Mouse (Mus musculus) erythroblast, embryonic 14.5 days (primary cell): ENCODE results near the gene Tnr. TPM values are rescaled to one million over a fixed set of nuclear protein-coding genes. Genes with fewer than 3 reads are reported as not detected.

Source experiments
- H3K27me3 ChIP-seq: 2 replicates; pipeline ENCODE4 v1.6.1; 2012; ENCODE audit warnings: inconsistent platforms; ENCODE audit not compliant: control insufficient read depth
- H3K36me3 ChIP-seq: 2 replicates; pipeline ENCODE4 v1.6.1; 2012; ENCODE audit warnings: mild to moderate bottlenecking, inconsistent platforms; ENCODE audit not compliant: control insufficient read depth
- H3K4me1 ChIP-seq: 2 replicates; pipeline ENCODE4 v1.6.1; 2012; ENCODE audit warnings: inconsistent platforms; ENCODE audit not compliant: control insufficient read depth
- H3K4me3 ChIP-seq: replicated peaks from 2 replicates; pipeline ENCODE3; 2012; ENCODE audit warnings: moderate library complexity, mild to moderate bottlenecking, inconsistent platforms
- H3K9me3 ChIP-seq: 2 replicates; pipeline ENCODE4 v1.6.1; 2012; ENCODE audit warnings: low read length, inconsistent platforms, mixed read lengths; ENCODE audit not compliant: control insufficient read depth
- GATA1 ChIP-seq: IDR thresholded peaks from 2 replicates; pipeline ENCODE4 v1.6.1; 2012; ENCODE audit warnings: low read length, inconsistent platforms, mixed read lengths
- TAL1 ChIP-seq: IDR thresholded peaks from 3 replicates; pipeline ENCODE4 v1.6.1; 2012; ENCODE audit warnings: low read length, inconsistent platforms, mixed read lengths
- polyA plus RNA-seq: library from polyadenylated mRNA; stranded (reverse); fragments of >175 nt; gene quantifications from 2 replicates; pipeline ENCODE4 v1.2.3, GENCODE M21; 2012

Tnr gene
- not detected in 2 replicates for polyA plus RNA-seq

DNA sequence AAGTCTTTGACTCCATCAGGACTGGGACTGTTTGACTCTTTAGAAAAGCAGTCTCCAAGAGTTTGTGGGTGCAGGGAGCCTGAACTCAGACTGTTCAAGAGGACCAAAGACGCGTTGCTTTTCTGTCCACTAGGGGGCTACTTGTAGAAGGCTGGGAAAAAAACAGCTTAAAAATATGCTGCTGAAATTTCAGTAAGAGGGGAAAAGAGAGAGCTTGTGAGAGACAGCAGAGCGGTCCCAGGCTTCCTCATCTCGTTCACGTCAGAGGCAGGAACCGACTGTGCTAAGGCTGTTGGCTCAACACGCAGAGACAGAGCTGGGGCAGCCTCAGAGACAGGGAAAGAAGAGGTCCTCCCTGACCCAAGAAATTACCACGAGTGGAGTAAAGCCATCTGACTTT, at the start of gene Tnr:
Tnr (plus strand) TSS at position 192 of the 400 bp plus-strand sequence.
- Histone ChIP-seq H3K36me3 (no peaks in the 10 kb centered on the region), H3K27me3 (no peaks in the 10 kb centered on the region), H3K4me1 (no peaks in the 10 kb centered on the region), H3K9me3 (no peaks in the 10 kb centered on the region), H3K4me3 (no peak within 1 kb of the TSS)
- TF ChIP-seq GATA1 (no peak), TAL1 (no peak)

DNA sequence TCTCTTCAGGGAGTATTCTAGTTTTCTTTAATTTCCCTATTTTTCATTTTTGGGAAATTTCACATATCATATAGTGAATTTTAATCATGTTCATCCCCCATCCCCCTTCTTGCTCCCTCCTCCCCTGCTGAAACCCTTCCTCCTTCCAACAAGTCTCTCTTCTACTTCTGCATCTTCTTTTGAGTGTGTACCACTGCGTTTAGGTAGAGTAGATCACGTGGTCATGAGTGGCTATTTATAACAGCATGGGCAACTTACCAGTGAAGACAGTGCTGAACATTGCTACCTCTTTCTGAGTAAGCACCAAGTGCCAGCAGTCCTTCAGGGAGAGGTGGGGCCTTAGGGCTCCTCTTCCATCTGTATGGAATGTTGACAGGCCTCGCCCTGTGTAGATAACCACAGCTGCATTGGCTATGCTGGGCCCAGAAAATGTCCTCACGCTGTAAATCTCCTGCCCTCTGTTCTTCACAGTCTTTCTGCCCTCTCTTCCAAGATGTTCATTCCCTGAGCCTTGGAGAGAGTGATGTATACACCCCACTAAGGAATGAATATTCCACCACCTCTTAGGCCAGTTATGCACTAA, 33.6 kb upstream of the Tnr start:
- TF ChIP-seq TAL1 (no peak), GATA1 (no peak)
- Histone ChIP-seq H3K36me3 (no peaks in the 10 kb centered on the region), H3K9me3 (no peaks in the 10 kb centered on the region; the same call in 1 of the 2 replicates), H3K27me3 (no peaks in the 10 kb centered on the region), H3K4me3 (no peak overlapping the region), H3K4me1 (no peaks in the 10 kb centered on the region)

DNA sequence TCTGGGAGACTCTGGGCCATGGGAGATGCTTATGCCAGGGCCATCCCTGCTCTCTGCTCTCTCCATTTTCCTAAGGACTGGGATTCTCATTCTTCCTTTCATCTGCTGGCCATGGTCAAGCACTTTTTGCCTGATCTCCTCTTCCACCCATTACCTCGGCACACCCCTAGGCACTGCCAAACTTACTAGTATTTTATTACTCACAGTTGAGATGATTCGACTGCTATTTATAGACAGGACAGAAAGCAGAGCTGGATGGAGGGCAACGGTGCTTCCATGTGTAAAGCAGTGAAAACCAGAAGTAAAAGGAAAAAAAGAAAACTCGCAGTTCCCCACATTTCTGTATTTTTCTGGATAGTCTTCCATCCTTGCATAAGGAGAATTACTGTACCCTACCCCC, 31.0 kb upstream of the Tnr start:
- Histone ChIP-seq H3K4me1 (no peaks in the 10 kb centered on the region), H3K4me3 (no peak overlapping the region), H3K36me3 (no peaks in the 10 kb centered on the region), H3K27me3 (no peaks in the 10 kb centered on the region), H3K9me3 (no peaks in the 10 kb centered on the region; the same call in 1 of the 2 replicates)
- TF ChIP-seq TAL1: no peak
- TF ChIP-seq GATA1: no peak

DNA sequence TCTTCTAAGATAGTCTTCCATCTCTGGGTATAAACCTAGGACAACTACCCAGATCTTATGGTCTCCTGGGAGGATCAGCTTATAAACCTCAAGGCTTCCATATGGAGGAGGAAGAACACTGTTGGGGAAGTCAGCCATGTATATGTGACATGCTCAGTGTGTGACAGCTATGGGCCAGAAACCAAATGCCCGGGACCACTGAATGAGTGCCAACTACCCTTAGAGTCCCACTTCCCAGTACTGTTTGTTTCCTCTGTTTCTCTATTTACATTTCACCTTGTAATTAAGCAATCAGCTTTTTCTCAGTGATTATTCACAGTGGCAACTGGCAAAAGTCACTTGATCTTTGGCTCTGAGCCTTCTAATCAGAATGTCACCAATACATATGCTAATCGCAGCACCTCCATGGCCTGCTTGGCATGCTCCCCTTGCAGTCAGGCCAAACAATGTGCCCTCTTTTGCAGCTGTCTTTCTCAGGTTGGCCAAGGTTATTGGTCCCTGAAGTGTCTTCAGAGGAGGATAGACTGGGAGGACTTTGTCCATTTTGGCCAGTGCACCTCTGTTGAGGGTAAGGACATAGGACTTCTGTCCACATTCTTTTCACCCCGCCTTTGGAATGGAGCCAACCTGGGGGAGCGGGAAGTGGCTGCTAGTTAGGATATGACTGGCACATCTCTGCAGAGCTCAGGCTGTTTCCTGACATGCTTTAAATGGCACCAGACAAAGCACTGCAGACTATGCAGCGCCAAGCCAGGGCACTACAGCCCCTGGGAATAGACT, 29.7 kb upstream of the Tnr start:
- H3K4me3 ChIP-seq: no peak overlapping the region
- H3K4me1 ChIP-seq: no peaks in the 10 kb centered on the region
- H3K9me3 ChIP-seq: no peaks in the 10 kb centered on the region; the same call in 1 of the 2 replicates
- no peaks in the 10 kb centered on the region for H3K27me3 ChIP-seq
- TF ChIP-seq TAL1 (no peak), GATA1 (no peak)
- H3K36me3 ChIP-seq: no peaks in the 10 kb centered on the region

DNA sequence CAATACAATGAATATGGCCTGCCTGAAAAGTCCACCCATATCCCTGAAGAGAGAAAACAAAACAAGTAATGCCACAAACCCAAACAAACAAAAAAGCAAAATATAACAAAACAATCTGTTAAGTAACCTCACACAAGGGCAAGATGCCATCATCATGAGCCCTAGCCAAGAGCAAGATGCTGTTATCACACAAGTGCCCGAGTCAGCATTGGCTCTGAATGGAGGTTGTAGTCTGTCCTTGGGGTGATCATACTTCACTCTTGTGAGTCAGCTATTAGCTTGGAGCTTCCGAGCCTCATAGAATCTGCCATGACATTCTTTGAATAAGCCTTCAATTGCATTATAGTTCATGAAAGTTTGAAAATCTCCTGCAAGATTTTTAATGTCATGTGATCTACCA, 25.3 kb upstream of the Tnr start:
- no peak for TF ChIP-seq GATA1
- no peak for TF ChIP-seq TAL1

DNA sequence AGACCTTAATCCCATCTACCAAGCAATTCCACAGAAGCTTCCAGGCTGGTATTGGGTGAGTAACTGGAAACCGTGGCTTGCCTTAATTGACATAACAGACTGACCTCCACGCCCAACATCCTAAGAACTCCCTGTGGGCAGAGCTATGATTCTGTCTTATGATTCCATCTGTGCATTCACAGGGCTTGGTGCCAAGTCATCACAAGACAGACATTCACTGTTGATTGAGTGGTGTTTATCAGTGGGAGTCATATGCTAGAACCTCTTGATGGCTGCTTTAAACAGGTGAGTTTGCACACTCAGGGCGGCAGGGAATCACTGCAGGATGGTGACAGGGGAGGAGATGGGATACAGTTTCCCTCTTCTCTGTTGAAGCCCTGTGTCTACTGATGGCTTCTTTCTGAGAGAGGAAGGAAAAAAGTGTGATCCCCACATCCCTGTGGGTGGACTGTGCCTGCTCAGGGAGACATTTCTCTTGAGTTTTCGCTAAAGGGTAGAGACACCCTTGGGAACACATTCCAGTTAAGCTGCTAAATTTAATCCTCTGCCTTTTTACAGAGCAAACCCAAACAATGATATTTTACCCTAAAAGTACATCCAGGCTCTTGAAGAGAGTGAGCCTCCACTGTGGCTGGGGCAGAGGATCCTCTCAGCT, 23.6 kb upstream of the Tnr start:
- Histone ChIP-seq H3K9me3 (no peaks in the 10 kb centered on the region), H3K27me3 (no peaks in the 10 kb centered on the region), H3K4me3 (no peak overlapping the region), H3K36me3 (no peaks in the 10 kb centered on the region), H3K4me1 (no peaks in the 10 kb centered on the region)
- no peak for TF ChIP-seq GATA1
- no peak for TF ChIP-seq TAL1

More for the DNA sequence above, 25.3 kb upstream of the Tnr start:
- no peaks in the 10 kb centered on the region for H3K9me3 ChIP-seq
- H3K4me1 ChIP-seq: no peaks in the 10 kb centered on the region
- no peaks in the 10 kb centered on the region for H3K36me3 ChIP-seq
- H3K4me3 ChIP-seq: no peak overlapping the region
- H3K27me3 ChIP-seq: no peaks in the 10 kb centered on the region

DNA sequence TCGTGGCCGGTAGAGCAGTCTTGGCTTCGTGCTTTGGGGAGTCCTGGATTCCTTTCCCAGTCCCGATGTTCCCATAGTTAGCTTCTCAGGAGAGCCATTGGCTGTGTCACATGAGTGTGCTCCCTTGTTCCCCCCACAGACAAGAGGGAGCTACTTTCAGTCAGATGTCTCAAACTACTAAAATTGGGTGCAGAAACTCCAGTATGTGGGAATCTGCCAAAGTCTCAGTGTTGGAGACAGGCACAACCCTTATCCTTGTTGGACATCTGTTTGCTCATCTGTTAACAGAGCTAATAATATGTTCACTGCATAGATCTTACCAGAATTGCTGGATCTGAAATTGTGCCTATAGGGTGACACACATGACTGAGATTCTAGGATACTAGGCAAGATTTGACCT, 21.7 kb upstream of the Tnr start:
- TF ChIP-seq GATA1 (no peak), TAL1 (no peak)
- H3K27me3 ChIP-seq: no peaks in the 10 kb centered on the region
- no peaks in the 10 kb centered on the region for H3K9me3 ChIP-seq
- no peak overlapping the region for H3K4me3 ChIP-seq
- H3K4me1 ChIP-seq: no peaks in the 10 kb centered on the region
- no peaks in the 10 kb centered on the region for H3K36me3 ChIP-seq

DNA sequence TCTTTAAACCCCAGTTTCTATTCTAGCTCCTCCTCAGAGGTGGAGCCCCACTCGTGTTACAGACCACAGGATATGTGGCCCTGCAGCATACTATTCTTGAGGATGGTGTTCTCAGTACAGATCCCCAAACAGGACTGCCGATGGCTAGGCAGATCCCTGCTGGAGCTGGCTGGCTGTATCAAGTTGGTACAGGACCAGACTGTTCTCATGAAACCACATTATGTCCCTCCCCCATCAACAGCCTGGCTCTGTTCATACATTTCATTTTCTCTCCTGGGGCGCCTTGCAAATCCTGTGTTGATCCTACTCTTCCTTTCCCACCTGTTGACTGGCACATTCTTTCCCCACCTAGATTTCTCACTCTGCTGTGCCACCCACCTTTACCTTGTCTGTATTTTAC, 12.9 kb upstream of the Tnr start:
- Histone ChIP-seq H3K36me3 (no peaks in the 10 kb centered on the region), H3K4me3 (no peak overlapping the region), H3K9me3 (peaks cover 2% of the 10 kb centered on the region; the same call in 1 of the 2 replicates), H3K27me3 (no peaks in the 10 kb centered on the region), H3K4me1 (no peaks in the 10 kb centered on the region)
- TF ChIP-seq GATA1 (no peak), TAL1 (no peak)

DNA sequence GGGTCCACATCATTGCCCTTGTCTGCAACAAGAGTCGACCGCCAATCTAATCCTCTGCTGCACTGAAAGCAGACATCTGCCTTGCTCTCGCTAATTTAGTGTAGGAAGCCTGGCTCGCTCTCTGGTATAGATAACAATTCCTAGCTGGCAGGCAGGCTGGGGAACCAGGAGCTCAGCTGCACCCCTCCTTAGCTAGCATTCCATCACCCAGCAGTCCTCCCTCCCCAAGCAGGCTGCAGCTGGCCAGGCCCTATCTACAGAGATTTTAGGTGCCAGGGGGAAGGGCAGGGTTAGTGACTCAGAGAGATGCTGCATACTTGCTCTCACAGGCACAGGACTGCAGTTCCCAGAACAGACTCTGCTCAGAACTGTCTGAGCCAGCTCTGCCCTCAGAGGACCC, 5.9 kb upstream of the Tnr start:
- H3K27me3 ChIP-seq: no peaks in the 10 kb centered on the region
- no peaks in the 10 kb centered on the region for H3K9me3 ChIP-seq
- TF ChIP-seq GATA1: no peak
- no peak for TF ChIP-seq TAL1
- H3K4me1 ChIP-seq: no peaks in the 10 kb centered on the region
- no peaks in the 10 kb centered on the region for H3K36me3 ChIP-seq
- no peak overlapping the region for H3K4me3 ChIP-seq
